In genomic region chr11:78782791-78783347, GRCm38 (mm10) we compare ENCODE assay signal across 11 mouse cellular contexts.
"Had no signal": no experiment of that assay in that cellular context is flagged by ENCODE, and none has a peak within 500 bp of the region (broad histone marks: within the 10 kb centered on the region; RNA-seq: fewer than 3 reads in every experiment).

No protein-coding gene starts in this region.

- H3K27me3 ChIP-seq: intestine, embryonic 15.5 days; limb, embryonic 12.5 days; lung, embryonic 15.5 days had no signal

- H3K36me3 ChIP-seq: intestine, embryonic 15.5 days; limb, embryonic 12.5 days; liver, embryonic 13.5 days; lung, embryonic 15.5 days had no signal

- H3K4me2 ChIP-seq: intestine, embryonic 15.5 days; limb, embryonic 12.5 days; liver, embryonic 13.5 days; lung, embryonic 15.5 days had no signal

- DNase-seq: kidney, adult 18-20 months; kidney, postnatal 10 days; kidney, postnatal 4 days; liver; liver, embryonic 13.5 days; liver, postnatal 0 days; right cerebral cortex, postnatal 14 days had no signal

- H3K27ac ChIP-seq: intestine, embryonic 15.5 days; layer of hippocampus, adult 2 months; limb, embryonic 12.5 days; liver, embryonic 13.5 days; lung, embryonic 15.5 days had no signal

- ATAC-seq: intestine, embryonic 15.5 days; liver, postnatal 0 days had no signal

- H3K9me3 ChIP-seq: intestine, embryonic 15.5 days; limb, embryonic 12.5 days; liver, embryonic 13.5 days; lung, embryonic 15.5 days had no signal

- H3K9ac ChIP-seq: intestine, embryonic 15.5 days; limb, embryonic 12.5 days; liver, embryonic 13.5 days; liver, postnatal 0 days; lung, embryonic 15.5 days had no signal

- H3K4me1 ChIP-seq: limb, embryonic 12.5 days; liver, embryonic 13.5 days; lung, embryonic 15.5 days had no signal

- H3K4me3 ChIP-seq: intestine, embryonic 15.5 days; layer of hippocampus, adult 2 months; limb, embryonic 12.5 days; liver, embryonic 13.5 days; lung, embryonic 15.5 days had no signal
